Mouse (Mus musculus): ENCODE data around the gene Mfsd4b2. TPM values are rescaled to one million over a fixed set of nuclear protein-coding genes. Genes with fewer than 3 reads are reported as not detected.
A peak's percentile ranks its signal among the peaks of the same experiment; 100 is the strongest.
"Not testable (repeated sequence)": the region's sequence is repeated elsewhere in the genome, so short reads cannot be mapped to it uniquely, and the experiment has no call there.

The Mfsd4b2 gene
- polyA plus RNA-seq, 1 experiment from 2014 or later: not detected

DNA sequence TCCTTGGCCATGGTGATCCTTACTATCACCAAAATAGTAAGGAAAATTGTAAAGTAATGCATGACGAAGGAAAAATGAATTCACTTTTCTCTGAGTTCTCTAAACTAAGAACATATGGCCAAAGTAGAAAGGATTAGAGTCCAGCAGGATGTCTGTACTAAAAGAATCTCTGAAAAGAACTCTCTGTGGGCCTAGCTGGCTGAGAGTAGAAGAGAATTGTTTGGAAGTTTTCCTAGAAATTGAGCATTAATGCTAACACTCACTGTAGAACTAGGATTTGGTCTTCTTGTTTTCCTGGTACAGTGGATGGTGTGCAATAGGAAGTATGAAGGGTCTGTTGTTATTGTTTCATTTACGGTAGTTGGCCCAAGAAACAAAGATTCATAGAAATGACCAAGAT lies 28.4 kb upstream of the Mfsd4b2 start:
- Histone ChIP-seq H3K4me2 (no peak overlapping the region), H3K9ac (ENCODE audit: low read length) (no peak overlapping the region), H3K27me3 (ENCODE audit: control insufficient read depth, insufficient read depth, low read length) (peaks cover 3% of the 10 kb centered on the region; the same call in 1 of the 2 replicates), H3K4me1 (ENCODE audit: control insufficient read depth, insufficient read depth, low read length) (peaks cover 3% of the 10 kb centered on the region; the same call in 1 of the 2 replicates), H3K36me3 (ENCODE audit: control insufficient read depth, insufficient read depth, low read length) (no peaks in the 10 kb centered on the region), H3K9me3 (ENCODE audit: control insufficient read depth, low read length) (no peaks in the 10 kb centered on the region), H3K4me3 (ENCODE audit: low read depth, low read length) (no peak overlapping the region), H3K27ac (ENCODE audit: low read depth, low read length) (no peak overlapping the region)
- 88% methylated on average over 2 of the region's 2 CpGs for WGBS
- DNase-seq (ENCODE audit: low spot score, missing footprints) (no peak), ATAC-seq (ENCODE audit: low FRiP score) (no peak)

DNA sequence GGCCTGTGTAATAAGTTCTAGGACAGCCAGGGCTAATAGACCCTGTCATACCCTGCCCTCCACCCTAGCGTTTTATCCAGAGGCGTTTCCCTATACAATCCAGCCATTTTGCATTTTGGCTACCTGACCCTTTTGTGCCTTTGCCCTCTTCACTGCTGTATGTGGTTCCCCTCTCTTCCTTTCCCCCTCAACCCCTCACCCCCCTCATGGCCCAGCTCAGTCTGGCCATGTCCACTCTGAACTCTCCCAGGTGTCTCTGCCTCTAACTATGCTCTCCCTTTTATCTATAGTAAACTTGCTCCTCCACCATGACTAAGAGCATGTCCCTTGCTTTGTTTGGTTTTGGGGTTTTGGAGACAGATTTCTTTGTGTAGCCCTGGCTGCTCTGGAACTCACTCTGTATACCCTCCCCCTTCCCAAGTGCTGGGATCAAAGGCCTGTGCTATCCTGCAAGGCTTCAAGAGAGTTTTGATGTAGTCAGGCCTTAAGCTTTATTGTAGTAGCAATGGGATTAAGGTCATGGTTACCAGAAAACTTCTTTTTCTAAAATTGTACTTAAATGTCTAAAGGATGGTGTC lies 22.7 kb upstream of the Mfsd4b2 start:
- Histone ChIP-seq H3K4me3 (ENCODE audit: low read depth, low read length) (no peak overlapping the region), H3K27me3 (ENCODE audit: control insufficient read depth, insufficient read depth, low read length) (no peaks in the 10 kb centered on the region), H3K4me2 (no peak overlapping the region), H3K9ac (ENCODE audit: low read length) (no peak overlapping the region), H3K4me1 (ENCODE audit: control insufficient read depth, insufficient read depth, low read length) (peaks cover 3% of the 10 kb centered on the region; the same call in 1 of the 2 replicates), H3K36me3 (ENCODE audit: control insufficient read depth, insufficient read depth, low read length) (no peaks in the 10 kb centered on the region), H3K9me3 (ENCODE audit: control insufficient read depth, low read length) (no peaks in the 10 kb centered on the region), H3K27ac (ENCODE audit: low read depth, low read length) (no peak overlapping the region)
- ATAC-seq (ENCODE audit: low FRiP score) (peak; percentile 74), DNase-seq (ENCODE audit: low spot score, missing footprints) (peak; percentile 85)
- WGBS: 50% methylated on average over 2 of the region's 2 CpGs

DNA sequence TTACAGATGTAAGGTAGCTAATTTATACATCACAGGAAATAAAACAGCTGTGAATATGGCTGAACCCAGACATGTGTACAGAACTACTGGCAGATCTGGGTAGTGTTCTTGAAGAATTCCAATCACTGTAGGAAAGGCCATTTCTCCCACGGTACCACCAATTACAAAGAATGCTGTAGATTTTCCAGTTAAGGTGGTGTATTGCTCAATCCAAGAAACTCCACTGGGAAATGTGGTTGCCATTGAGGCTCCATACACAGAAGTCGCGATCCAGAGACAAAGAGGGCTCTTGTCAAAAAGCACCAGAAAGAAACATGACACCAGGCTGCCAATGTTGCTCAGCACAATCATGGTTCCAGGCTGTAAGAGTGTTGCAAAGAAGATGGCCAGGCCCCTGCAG lies 20.5 kb upstream of the Mfsd4b2 start:
- H3K4me1 ChIP-seq (ENCODE audit: control insufficient read depth, insufficient read depth, low read length); H3K9me3 ChIP-seq (ENCODE audit: control insufficient read depth, low read length); H3K36me3 ChIP-seq (ENCODE audit: control insufficient read depth, insufficient read depth, low read length); H3K27me3 ChIP-seq (ENCODE audit: control insufficient read depth, insufficient read depth, low read length); H3K4me2 ChIP-seq; H3K4me3 ChIP-seq (ENCODE audit: low read depth, low read length); H3K27ac ChIP-seq (ENCODE audit: low read depth, low read length); ATAC-seq (ENCODE audit: low FRiP score); H3K9ac ChIP-seq (ENCODE audit: low read length); DNase-seq (ENCODE audit: low spot score, missing footprints): not testable (repeated sequence)
- WGBS: 82% methylated on average over 3 of the region's 3 CpGs

DNA sequence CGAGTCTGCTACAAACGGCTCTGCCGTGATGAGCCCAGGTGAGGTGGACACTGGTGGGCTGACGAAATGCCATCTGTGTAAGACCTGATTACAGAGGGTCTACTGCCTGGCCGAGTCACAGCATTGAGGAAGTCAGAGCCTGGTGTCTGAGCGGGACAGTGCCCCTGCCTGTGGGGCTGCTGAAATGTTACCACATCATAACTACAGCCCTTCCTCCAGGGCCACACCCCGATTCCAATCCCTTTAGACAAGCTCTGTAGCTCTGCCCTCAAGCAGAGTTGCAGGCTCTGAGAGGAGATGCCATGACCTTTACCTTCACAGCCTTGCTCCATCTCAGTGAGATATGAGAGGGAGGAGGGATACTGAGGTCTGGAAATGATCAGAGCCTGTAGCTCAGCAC lies 9.8 kb upstream of the Mfsd4b2 start:
- H3K27ac ChIP-seq (ENCODE audit: low read depth, low read length): no peak overlapping the region
- WGBS: 84% methylated on average over 7 of the region's 7 CpGs
- no peak overlapping the region for H3K4me2 ChIP-seq
- H3K27me3 ChIP-seq (ENCODE audit: control insufficient read depth, insufficient read depth, low read length): no peaks in the 10 kb centered on the region
- no peaks in the 10 kb centered on the region for H3K9me3 ChIP-seq (ENCODE audit: control insufficient read depth, low read length)
- DNase-seq (ENCODE audit: low spot score, missing footprints) (no peak), ATAC-seq (ENCODE audit: low FRiP score) (no peak)
- no peak overlapping the region for H3K9ac ChIP-seq (ENCODE audit: low read length)
- H3K4me3 ChIP-seq (ENCODE audit: low read depth, low read length): no peak overlapping the region
- H3K36me3 ChIP-seq (ENCODE audit: control insufficient read depth, insufficient read depth, low read length): no peaks in the 10 kb centered on the region
- no peaks in the 10 kb centered on the region for H3K4me1 ChIP-seq (ENCODE audit: control insufficient read depth, insufficient read depth, low read length)

DNA sequence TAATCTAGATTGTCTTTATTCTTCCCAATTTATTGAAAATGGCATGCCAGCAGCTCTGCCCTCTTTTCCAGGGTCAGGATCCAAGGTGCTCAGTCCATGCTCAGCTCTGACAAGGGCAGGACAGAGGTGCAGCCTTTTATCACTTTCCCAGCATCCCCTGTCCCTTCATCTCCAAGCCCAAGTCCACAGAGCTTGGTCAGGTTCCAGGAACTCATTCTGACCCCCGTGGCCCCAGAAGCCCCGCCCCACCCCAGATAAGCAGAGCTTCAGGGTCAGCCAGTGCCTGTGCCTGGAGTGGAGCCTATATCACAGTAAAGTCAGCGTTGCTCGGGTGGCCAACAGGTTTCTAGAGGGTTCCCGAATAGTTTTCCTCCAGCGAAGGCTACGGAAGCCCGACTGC lies 2.2 kb downstream of the Mfsd4b2 start:
- H3K4me1 ChIP-seq (ENCODE audit: control insufficient read depth, insufficient read depth, low read length): not testable (repeated sequence)

DNA sequence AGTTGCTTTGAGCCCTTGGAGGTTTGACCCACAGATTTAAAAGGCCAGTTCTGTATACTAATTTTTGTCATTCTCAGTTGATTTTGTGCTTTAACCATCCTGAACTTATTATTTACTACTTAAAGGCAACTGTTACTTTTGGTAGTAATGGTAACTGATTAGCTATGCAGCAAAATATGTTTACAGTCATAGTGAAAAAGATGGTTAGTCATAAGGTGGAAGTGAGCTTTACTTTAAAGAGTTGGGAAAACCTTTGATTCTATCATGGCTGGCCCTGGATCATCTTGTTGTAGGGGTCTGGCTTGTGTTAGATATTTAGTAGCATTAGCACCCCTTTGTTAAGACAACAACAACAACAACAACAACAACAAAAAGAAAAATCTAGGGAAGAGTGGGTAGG lies 14.1 kb downstream of the Mfsd4b2 start:
- H3K4me2 ChIP-seq: no peak overlapping the region
- no peak overlapping the region for H3K27ac ChIP-seq (ENCODE audit: low read depth, low read length)
- ATAC-seq (ENCODE audit: low FRiP score) (no peak), DNase-seq (ENCODE audit: low spot score, missing footprints) (no peak)
- no peak overlapping the region for H3K4me3 ChIP-seq (ENCODE audit: low read depth, low read length)
- no peaks in the 10 kb centered on the region for H3K4me1 ChIP-seq (ENCODE audit: control insufficient read depth, insufficient read depth, low read length)
- H3K27me3 ChIP-seq (ENCODE audit: control insufficient read depth, insufficient read depth, low read length): no peaks in the 10 kb centered on the region
- H3K36me3 ChIP-seq (ENCODE audit: control insufficient read depth, insufficient read depth, low read length): no peaks in the 10 kb centered on the region
- no peak overlapping the region for H3K9ac ChIP-seq (ENCODE audit: low read length)
- H3K9me3 ChIP-seq (ENCODE audit: control insufficient read depth, low read length): no peaks in the 10 kb centered on the region

More for the DNA sequence above, 2.2 kb downstream of the Mfsd4b2 start:
- H3K4me2 ChIP-seq; ATAC-seq (ENCODE audit: low FRiP score); H3K9ac ChIP-seq (ENCODE audit: low read length); H3K9me3 ChIP-seq (ENCODE audit: control insufficient read depth, low read length); H3K36me3 ChIP-seq (ENCODE audit: control insufficient read depth, insufficient read depth, low read length); H3K27ac ChIP-seq (ENCODE audit: low read depth, low read length); H3K4me3 ChIP-seq (ENCODE audit: low read depth, low read length); DNase-seq (ENCODE audit: low spot score, missing footprints): not testable (repeated sequence)
- 79% methylated on average over 8 of the region's 8 CpGs for WGBS
- H3K27me3 ChIP-seq (ENCODE audit: control insufficient read depth, insufficient read depth, low read length): peaks cover 12% of the 10 kb centered on the region

DNA sequence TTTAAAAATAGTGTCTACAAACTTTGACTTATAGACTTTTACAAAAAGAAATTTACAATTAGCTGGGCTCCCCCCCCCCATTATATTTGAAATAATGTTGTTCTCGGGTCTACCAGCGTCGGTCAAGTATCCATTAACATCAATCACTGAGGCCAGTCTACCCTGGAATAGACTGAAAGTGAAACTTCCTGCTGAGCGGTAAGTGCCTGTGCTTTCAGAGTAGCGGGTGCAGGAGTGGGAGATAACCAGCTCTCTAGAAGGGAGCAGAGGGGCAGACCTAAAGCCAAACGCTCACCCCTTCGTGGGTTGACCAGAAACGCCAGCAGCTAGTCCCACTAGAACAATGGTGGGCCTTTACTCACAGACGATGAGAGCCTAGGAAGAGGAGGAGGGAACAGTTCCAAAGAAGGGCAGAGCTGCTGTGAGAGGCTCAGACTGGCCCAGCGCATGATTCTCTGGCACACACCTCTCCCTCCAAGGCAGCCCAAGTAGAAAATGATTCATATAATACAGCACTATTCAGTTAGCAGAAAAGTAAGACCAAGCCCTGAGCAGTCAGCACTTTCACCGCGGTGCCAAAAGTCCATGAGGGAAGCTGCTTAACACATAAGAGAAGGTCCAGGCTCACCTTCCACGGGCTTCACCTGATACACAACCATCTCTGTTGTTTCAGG lies 17.8 kb downstream of the Mfsd4b2 start:
- no peak overlapping the region for H3K9ac ChIP-seq (ENCODE audit: low read length)
- H3K4me1 ChIP-seq (ENCODE audit: control insufficient read depth, insufficient read depth, low read length): no peaks in the 10 kb centered on the region
- H3K27ac ChIP-seq (ENCODE audit: low read depth, low read length): no peak overlapping the region
- no peaks in the 10 kb centered on the region for H3K36me3 ChIP-seq (ENCODE audit: control insufficient read depth, insufficient read depth, low read length)
- WGBS: 77% methylated on average over 13 of the region's 13 CpGs
- no peak for DNase-seq (ENCODE audit: low spot score, missing footprints)
- no peak overlapping the region for H3K4me2 ChIP-seq
- no peak overlapping the region for H3K4me3 ChIP-seq (ENCODE audit: low read depth, low read length)
- ATAC-seq (ENCODE audit: low FRiP score): no peak
- no peaks in the 10 kb centered on the region for H3K27me3 ChIP-seq (ENCODE audit: control insufficient read depth, insufficient read depth, low read length)
- H3K9me3 ChIP-seq (ENCODE audit: control insufficient read depth, low read length): no peaks in the 10 kb centered on the region

DNA sequence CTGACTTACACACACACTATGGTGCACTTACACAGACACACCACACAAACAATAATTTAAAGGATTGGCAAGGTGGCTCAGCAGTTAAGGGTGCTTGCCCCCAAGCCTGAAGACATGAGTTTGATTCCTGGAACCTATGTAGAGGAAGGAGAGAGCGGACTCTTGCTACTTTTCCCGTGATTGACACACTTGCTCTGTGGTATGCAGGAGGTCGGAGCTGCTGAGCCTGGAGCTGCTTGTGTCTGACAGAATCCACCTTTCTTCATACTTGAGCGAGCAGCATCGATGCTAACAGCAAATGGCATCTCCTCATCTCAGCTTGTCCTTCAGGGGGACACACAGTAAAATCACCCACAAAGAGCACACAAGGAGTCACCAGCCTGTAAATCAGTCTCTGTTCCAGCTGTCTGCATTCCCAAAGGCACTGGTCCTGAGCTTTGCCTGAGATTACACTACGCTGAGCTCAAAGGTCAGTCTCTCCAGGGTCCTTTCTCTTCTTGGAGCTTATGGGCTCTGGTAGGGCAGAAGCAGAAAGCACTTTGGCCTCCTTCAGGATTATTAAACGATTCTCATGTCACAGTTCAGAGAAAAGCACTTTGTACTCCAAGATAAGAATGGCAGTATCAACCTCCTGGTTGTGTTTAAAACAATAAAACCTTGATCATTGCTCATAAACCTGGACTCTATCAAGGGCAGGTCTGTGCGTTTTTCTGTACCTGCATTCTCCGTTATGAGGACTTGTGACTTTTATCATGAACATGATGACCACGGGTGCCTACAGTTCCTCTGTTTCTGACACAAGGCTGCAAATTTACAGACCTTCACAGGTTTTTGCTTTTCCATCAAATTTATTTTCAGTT lies 19.7 kb downstream of the Mfsd4b2 start:
- no peak for ATAC-seq (ENCODE audit: low FRiP score)
- H3K36me3 ChIP-seq (ENCODE audit: control insufficient read depth, insufficient read depth, low read length): no peaks in the 10 kb centered on the region

DNA sequence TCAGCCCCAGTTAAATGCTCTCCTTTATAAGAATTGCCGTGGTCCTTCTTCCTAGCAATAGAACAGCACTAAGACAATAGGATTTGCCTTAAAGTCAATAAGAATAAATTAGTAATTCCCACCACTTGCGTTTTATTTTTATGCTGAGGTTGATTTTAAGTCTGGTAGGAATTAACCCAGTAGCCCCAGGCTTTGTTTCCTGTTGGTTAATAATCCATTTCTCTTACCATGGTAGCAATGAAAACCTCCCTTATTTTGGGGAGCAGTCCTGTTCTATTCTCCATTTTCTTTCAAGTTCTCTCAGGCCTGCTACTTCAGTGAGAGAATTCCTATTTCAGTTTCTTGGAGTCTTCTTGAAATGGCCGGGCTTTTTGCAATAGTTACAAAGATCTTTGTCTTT lies 22.5 kb downstream of the Mfsd4b2 start:
- Histone ChIP-seq H3K9me3 (ENCODE audit: control insufficient read depth, low read length) (no peaks in the 10 kb centered on the region), H3K4me2 (no peak overlapping the region), H3K27ac (ENCODE audit: low read depth, low read length) (no peak overlapping the region), H3K9ac (ENCODE audit: low read length) (no peak overlapping the region), H3K27me3 (ENCODE audit: control insufficient read depth, insufficient read depth, low read length) (no peaks in the 10 kb centered on the region), H3K4me1 (ENCODE audit: control insufficient read depth, insufficient read depth, low read length) (no peaks in the 10 kb centered on the region; the same call in 1 of the 2 replicates), H3K4me3 (ENCODE audit: low read depth, low read length) (no peak overlapping the region), H3K36me3 (ENCODE audit: control insufficient read depth, insufficient read depth, low read length) (no peaks in the 10 kb centered on the region)
- DNase-seq (ENCODE audit: low spot score, missing footprints): no peak
- 72% methylated on average over 3 of the region's 3 CpGs for WGBS
- no peak for ATAC-seq (ENCODE audit: low FRiP score)

More for the DNA sequence above, 19.7 kb downstream of the Mfsd4b2 start:
- Histone ChIP-seq H3K27ac (ENCODE audit: low read depth, low read length) (no peak overlapping the region), H3K4me3 (ENCODE audit: low read depth, low read length) (no peak overlapping the region), H3K9ac (ENCODE audit: low read length) (no peak overlapping the region), H3K4me1 (ENCODE audit: control insufficient read depth, insufficient read depth, low read length) (no peaks in the 10 kb centered on the region), H3K27me3 (ENCODE audit: control insufficient read depth, insufficient read depth, low read length) (no peaks in the 10 kb centered on the region), H3K4me2 (no peak overlapping the region), H3K9me3 (ENCODE audit: control insufficient read depth, low read length) (no peaks in the 10 kb centered on the region)
- WGBS: 80% methylated on average over 10 of the region's 10 CpGs
- DNase-seq (ENCODE audit: low spot score, missing footprints): no peak
